Mouse (Mus musculus) thymus, postnatal 25 days (tissue): ENCODE measurements around the gene Fam189a1.
A peak's percentile ranks its signal among the peaks of the same experiment; 100 is the strongest.

ENCODE experiments used
- DNase-seq: peaks from one replicate; pipeline ENCODE4 v3.0.0; 2022

Gene Fam189a1

GRCm38 (mm10) chr7:65101661-65102060 lies 54.7 kb downstream of the Fam189a1 start:
- no peak for DNase-seq

GRCm38 (mm10) chr7:65097708-65098107 lies 58.7 kb downstream of the Fam189a1 start:
- no peak for DNase-seq

- no peak for DNase-seq
Measured at GRCm38 (mm10) chr7:65095631-65096107, 60.7 kb downstream of the Fam189a1 start.

GRCm38 (mm10) chr7:65093314-65093713 lies 63.1 kb downstream of the Fam189a1 start:
- DNase-seq = no peak

- no peak for DNase-seq
Measured at GRCm38 (mm10) chr7:65091486-65091885, 64.9 kb downstream of the Fam189a1 start.

- DNase-seq = peak; percentile 16
Measured at GRCm38 (mm10) chr7:65085972-65086371, 70.4 kb downstream of the Fam189a1 start.

GRCm38 (mm10) chr7:65082778-65083091 lies 73.6 kb downstream of the Fam189a1 start:
- DNase-seq = no peak

- DNase-seq = no peak
Measured at GRCm38 (mm10) chr7:65081979-65082777, 74.2 kb downstream of the Fam189a1 start.

- DNase-seq = no peak
Measured at GRCm38 (mm10) chr7:65076134-65076533, 80.2 kb downstream of the Fam189a1 start.

- peak; percentile 5 for DNase-seq
Measured at GRCm38 (mm10) chr7:65074194-65074593, 82.2 kb downstream of the Fam189a1 start.

GRCm38 (mm10) chr7:65073555-65073954 lies 82.8 kb downstream of the Fam189a1 start:
- DNase-seq = peak; percentile 60

- DNase-seq = no peak
Measured at GRCm38 (mm10) chr7:65066211-65066610, 90.2 kb downstream of the Fam189a1 start.

GRCm38 (mm10) chr7:65065457-65065856 lies 90.9 kb downstream of the Fam189a1 start:
- no peak for DNase-seq

- DNase-seq = no peak
Measured at GRCm38 (mm10) chr7:65064638-65065037, 91.7 kb downstream of the Fam189a1 start.

GRCm38 (mm10) chr7:65064096-65064495 lies 92.3 kb downstream of the Fam189a1 start:
- DNase-seq = no peak

GRCm38 (mm10) chr7:65060163-65060799 lies 96.1 kb downstream of the Fam189a1 start:
- peak; percentile 5 for DNase-seq

GRCm38 (mm10) chr7:65056864-65057263 lies 99.5 kb downstream of the Fam189a1 start:
- DNase-seq = no peak

- no peak for DNase-seq
Measured at GRCm38 (mm10) chr7:65051986-65052385, 104.4 kb downstream of the Fam189a1 start.

GRCm38 (mm10) chr7:65049236-65049954 lies 107.0 kb downstream of the Fam189a1 start:
- no peak for DNase-seq

GRCm38 (mm10) chr7:65047700-65048099 lies 108.7 kb downstream of the Fam189a1 start:
- no peak for DNase-seq

GRCm38 (mm10) chr7:65046690-65047089 lies 109.7 kb downstream of the Fam189a1 start:
- DNase-seq = no peak

- DNase-seq = no peak
Measured at GRCm38 (mm10) chr7:65044280-65044679, 112.1 kb downstream of the Fam189a1 start.

- no peak for DNase-seq
Measured at GRCm38 (mm10) chr7:65041106-65041505, 115.3 kb downstream of the Fam189a1 start.

GRCm38 (mm10) chr7:65031741-65032140 lies 124.6 kb downstream of the Fam189a1 start:
- no peak for DNase-seq
